In genomic region chr7:118766119-118766833, GRCm38 (mm10) we compare ENCODE assay signal across 8 mouse cellular contexts. TPM values are rescaled to one million over a fixed set of nuclear protein-coding genes. Genes with fewer than 3 reads are reported as not detected.
A peak's percentile ranks its signal among the peaks of the same experiment; 100 is the strongest.
DNase-seq lines count a peak whose midpoint lies in the region; TF ChIP-seq lines count a peak whose summit lies in the region.
"Had no signal": no experiment of that assay in that cellular context is flagged by ENCODE, and none has a peak within 500 bp of the region (broad histone marks: within the 10 kb centered on the region; RNA-seq: fewer than 3 reads in every experiment).

No protein-coding gene starts in this region.

- TF ChIP-seq POLR2A in lung, adult 2 months (IDR thresholded peaks at IDR 0.05; ENCODE audit: borderline replicate concordance, extremely low read depth, low read depth, low read length): no peak

- peak; percentile 84 for TF ChIP-seq CTCF in lung, adult 2 months (IDR thresholded peaks at IDR 0.05; ENCODE audit: insufficient read depth, low read length)

- peak; percentile 29 to 45 for DNase-seq in CD8-positive naive resting alpha-beta T cell, adult 2 months (ENCODE audit: low read depth in 2 of 2, low spot score in 2 of 2)
- DNase-seq in R1 (ENCODE audit: low read depth, low spot score): peak; percentile 49
- peak; percentile 85 to 94 for DNase-seq in cerebellum, postnatal 36 days
- DNase-seq in gastrocnemius, postnatal 10 days: peak; percentile 64
- peak; percentile 67 to 83 for DNase-seq in kidney, postnatal 36 days
- DNase-seq in lung, adult 2 months: peak; percentile 50
- peak; percentile 34 for DNase-seq in ovary, postnatal 14 days (ENCODE audit: low spot score)

- H3K4me3 ChIP-seq in lung, adult 2 months (replicated peaks; ENCODE audit: extremely low read depth, low read depth, low read length): no peak overlapping the region
- H3K4me3 ChIP-seq: liver, embryonic 15.5 days had no signal

- no peaks in the 10 kb centered on the region for H3K4me1 ChIP-seq in lung, adult 2 months (ENCODE audit: control insufficient read depth, insufficient read depth, low read length)
- H3K4me1 ChIP-seq: liver, embryonic 15.5 days had no signal

- WGBS in lung, adult 2 months: 57% methylated on average over 18 of the region's 18 CpGs

RNA-seq across cellular contexts. Expression of gene Vps35l, which starts 26.2 kb away (rescaled TPM):
- total RNA-seq in gastrocnemius, postnatal 10 days (2021): 10 to 100 TPM; 30.3 to 35.5 TPM
- 40.1 and 41.7 TPM in 2 replicates for polyA plus RNA-seq in lung, adult 2 months (2012; rRNA removed)

RNA-seq across cellular contexts. Expression of gene Ccp110, which starts 53.9 kb away (rescaled TPM):
- total RNA-seq in gastrocnemius, postnatal 10 days (2021): 1 to 10 TPM; 4.0 to 5.5 TPM
- polyA plus RNA-seq in lung, adult 2 months (2012; rRNA removed): 4.9 and 6.8 TPM in 2 replicates

Comparison
In these comparisons a context has a peak if more than half of its experiments do, and no peak if none do; other contexts are left out.
1. DNase-seq: peak in every context shown above with its lines; median percentile 90 in cerebellum, postnatal 36 days; 75 in kidney, postnatal 36 days; 64 in gastrocnemius, postnatal 10 days; 50 in lung, adult 2 months; 49 in R1; 37 in CD8-positive naive resting alpha-beta T cell, adult 2 months; 34 in ovary, postnatal 14 days.